ENCODE assay signal across 8 mouse cellular contexts in the genomic region with DNA sequence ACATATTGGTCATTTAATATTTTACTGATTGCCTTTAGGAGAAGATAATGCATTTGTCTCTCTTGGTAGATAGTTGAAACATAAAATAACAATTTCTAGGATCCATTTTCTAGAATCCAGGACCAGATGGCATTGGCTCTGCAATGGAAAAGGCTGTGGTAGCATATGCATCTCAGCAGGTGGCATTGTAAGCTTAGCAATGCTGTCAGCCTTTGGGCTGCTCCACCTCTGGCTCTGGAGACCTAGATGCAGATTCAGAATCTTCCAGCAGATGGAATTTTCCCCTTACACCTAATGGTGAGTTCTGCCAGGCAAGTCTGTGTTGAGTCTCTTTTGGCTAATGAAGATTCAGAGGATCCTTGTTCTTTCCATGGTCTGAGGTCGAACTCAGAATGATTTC.
DNase-seq lines count a peak whose midpoint lies in the region.
"Had no signal": no experiment of that assay in that cellular context is flagged by ENCODE, and none has a peak within 500 bp of the region (broad histone marks: within the 10 kb centered on the region; RNA-seq: fewer than 3 reads in every experiment).

No protein-coding gene starts in this region.

- DNase-seq in layer of hippocampus, adult 11-12 months (ENCODE audit: low spot score): peak; percentile 4
- no peak for DNase-seq in layer of hippocampus, adult 9-10 months (ENCODE audit: low spot score)
- peak; percentile 48 for DNase-seq in ES-CJ7 (ENCODE audit: low read depth, low spot score)
- DNase-seq in R1 (ENCODE audit: low read depth, low spot score): peak; percentile 40
- peak; percentile 28 to 54 for DNase-seq in cerebellum, postnatal 25 days
- no peak for DNase-seq in kidney, postnatal 36 days
- no peak for DNase-seq in urinary bladder, postnatal 25 days (ENCODE audit: low spot score)
- DNase-seq: thymus, postnatal 25 days had no signal

Comparison
In these comparisons a context has a peak if more than half of its experiments do, and no peak if none do; other contexts are left out.
1. DNase-seq: peak in layer of hippocampus, adult 11-12 months (single experiment), ES-CJ7 (single experiment), R1 (single experiment) and cerebellum, postnatal 25 days (2 of 2); none in layer of hippocampus, adult 9-10 months (single experiment), kidney, postnatal 36 days (0 of 2) and urinary bladder, postnatal 25 days (single experiment).